Mouse (Mus musculus): Measurements from ENCODE around the gene Zbed3. TPM values are rescaled to one million over a fixed set of nuclear protein-coding genes. Genes with fewer than 3 reads are reported as not detected.

Gene Zbed3
- 24.6 TPM for polyA plus RNA-seq (2012; fragmentation: generic; extraction: Trizol)

DNA sequence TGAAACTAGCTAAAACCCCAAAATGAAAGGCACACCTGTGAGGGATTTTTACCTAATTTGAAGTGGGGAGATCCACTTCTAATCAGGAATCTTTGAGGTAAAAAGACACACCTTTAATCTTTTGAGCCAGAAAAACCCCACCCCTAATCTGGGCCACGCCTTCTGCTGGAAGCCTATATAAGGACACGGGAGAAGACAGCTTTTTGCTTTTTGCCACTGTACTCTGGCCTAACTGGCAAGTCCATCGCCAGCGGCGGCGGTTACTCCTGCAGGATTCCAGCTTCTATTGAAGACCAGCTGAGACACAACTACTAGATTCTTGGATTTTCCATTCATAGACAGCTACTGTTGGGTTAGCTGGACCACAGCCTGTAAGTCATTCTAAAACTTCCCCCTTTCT, at the start of gene Zbed3:
TSS of gene Zbed3 (plus strand) at position 213 of the 400 bp plus-strand sequence.
- Histone ChIP-seq H3K36me3 (ENCODE audit: control insufficient read depth, insufficient read depth) (no peaks in the 10 kb centered on the region), H3K4me3 (peak within 1 kb of the TSS; percentile 89), H3K4me2 (ENCODE audit: low read depth) (peak within 1 kb of the TSS; percentile 97), H3K27me3 (ENCODE audit: control insufficient read depth, insufficient read depth, insufficient read length) (no peaks in the 10 kb centered on the region), H3ac (ENCODE audit: control insufficient read depth, insufficient read length) (peak within 1 kb of the TSS; percentile 96), H3K79me2 (ENCODE audit: control insufficient read depth, insufficient read depth) (peaks cover 32% of the 10 kb centered on the region)
- TF ChIP-seq MYOG (IDR thresholded peaks at IDR 0.05; ENCODE audit: control insufficient read depth in 1 of 3, insufficient read depth in 1 of 3, insufficient read length in 2 of 3, low read depth in 2 of 3): no peak
- TF ChIP-seq MYOD1 (IDR thresholded peaks at IDR 0.05; ENCODE audit: control insufficient read depth in 1 of 3, insufficient read length in 2 of 3, low read depth in 2 of 3): no peak

DNA sequence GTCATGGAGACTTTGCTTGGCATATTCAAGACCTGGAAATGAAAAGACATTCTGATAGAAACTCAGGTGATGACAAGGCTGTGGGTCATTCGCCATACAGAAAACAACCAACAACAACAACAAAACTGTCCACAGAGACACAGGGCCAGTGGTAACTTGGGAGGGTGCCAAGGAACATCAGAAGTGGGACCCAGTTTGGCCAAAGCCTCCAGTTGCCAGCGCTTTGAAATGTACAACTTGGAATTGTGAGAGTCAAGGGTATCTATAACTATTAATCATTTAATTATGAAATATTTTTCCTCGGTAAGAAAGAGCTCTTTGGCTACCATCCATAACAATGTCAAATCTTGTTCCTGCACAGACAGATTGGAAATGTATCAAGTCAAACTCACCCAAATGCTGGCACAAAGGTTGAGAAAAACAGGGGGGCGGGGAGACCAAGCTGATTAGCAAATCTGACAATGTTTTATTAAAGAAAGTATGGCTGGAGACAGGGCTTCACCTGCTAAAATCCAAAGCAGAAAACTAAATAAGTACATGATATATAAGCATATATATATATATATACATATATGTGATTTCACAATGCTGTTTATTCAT, 44.9 kb upstream of the Zbed3 start:
- Histone ChIP-seq H3K27me3 (ENCODE audit: control insufficient read depth, insufficient read depth, insufficient read length) (peaks cover 3% of the 10 kb centered on the region), H3ac (ENCODE audit: control insufficient read depth, insufficient read length) (no peak overlapping the region), H3K4me3 (no peak overlapping the region), H3K4me2 (ENCODE audit: low read depth) (no peak overlapping the region), H3K79me2 (ENCODE audit: control insufficient read depth, insufficient read depth) (no peaks in the 10 kb centered on the region), H3K36me3 (ENCODE audit: control insufficient read depth, insufficient read depth) (no peaks in the 10 kb centered on the region)
- TF ChIP-seq POLR2A (IDR thresholded peaks at IDR 0.05; ENCODE audit: insufficient read length, low read depth) (no peak), MYOG (IDR thresholded peaks at IDR 0.05; ENCODE audit: control insufficient read depth in 1 of 3, insufficient read depth in 1 of 3, insufficient read length in 2 of 3, low read depth in 2 of 3) (no peak)

DNA sequence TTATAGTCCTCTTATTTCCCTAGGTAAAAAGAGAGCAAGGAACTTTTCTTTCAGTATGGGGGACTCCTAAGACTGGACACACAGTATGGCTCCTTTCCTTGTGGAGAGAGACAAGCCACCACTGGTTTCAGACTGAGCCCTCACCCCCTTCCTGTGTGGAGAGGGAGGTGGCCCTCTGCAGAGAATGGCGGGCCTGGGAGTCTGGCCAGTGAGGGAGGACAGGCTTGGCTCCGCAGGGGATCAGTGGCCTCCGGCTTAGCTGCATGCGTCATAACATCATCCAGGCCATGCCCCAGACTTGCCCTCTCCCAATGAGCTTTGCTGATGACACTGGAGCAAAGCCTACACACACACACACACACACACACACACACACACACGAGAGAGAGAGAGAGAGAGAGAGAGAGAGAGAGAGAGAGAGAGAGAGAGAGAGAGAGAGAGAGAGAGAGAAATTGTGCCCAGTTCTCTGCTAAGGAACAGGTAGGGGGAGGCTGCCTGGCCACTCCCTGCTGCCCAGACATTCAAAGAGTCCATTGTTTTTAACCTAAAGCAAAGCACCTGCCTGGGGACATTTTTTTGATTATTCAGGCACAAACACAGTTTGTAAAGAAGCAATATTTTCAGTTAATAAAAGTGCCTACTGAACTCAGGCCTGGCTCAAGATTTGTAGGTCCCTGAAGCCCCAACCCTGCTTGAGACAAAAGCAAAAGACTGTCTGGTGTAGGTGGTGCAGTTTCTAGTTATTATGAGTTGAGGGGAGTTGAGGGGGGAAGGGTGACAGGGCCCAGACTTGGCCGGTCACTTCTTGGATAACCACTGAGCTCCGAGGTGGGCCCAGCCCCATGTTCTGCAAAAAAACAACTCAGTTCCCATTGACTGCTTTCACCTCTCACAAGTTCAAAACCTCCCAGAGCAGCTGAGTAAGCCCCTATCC, 41.4 kb upstream of the Zbed3 start:
- Histone ChIP-seq H3K4me3 (no peak overlapping the region), H3K79me2 (ENCODE audit: control insufficient read depth, insufficient read depth) (no peaks in the 10 kb centered on the region), H3K4me2 (ENCODE audit: low read depth) (no peak overlapping the region), H3ac (ENCODE audit: control insufficient read depth, insufficient read length) (no peak overlapping the region), H3K36me3 (ENCODE audit: control insufficient read depth, insufficient read depth) (no peaks in the 10 kb centered on the region), H3K27me3 (ENCODE audit: control insufficient read depth, insufficient read depth, insufficient read length) (peaks cover 3% of the 10 kb centered on the region)
- no peak for TF ChIP-seq E2F4 (IDR thresholded peaks at IDR 0.05; ENCODE audit: insufficient read depth)
- no peak for TF ChIP-seq MYOD1 (IDR thresholded peaks at IDR 0.05; ENCODE audit: control insufficient read depth in 1 of 3, insufficient read length in 2 of 3, low read depth in 2 of 3)
- TF ChIP-seq REST (IDR thresholded peaks at IDR 0.05; ENCODE audit: insufficient read depth, insufficient read length): no peak
- TF ChIP-seq TCF3 (IDR thresholded peaks at IDR 0.05; ENCODE audit: insufficient read length, low read depth): no peak
- TF ChIP-seq MAX (IDR thresholded peaks at IDR 0.05; ENCODE audit: low read depth): no peak
- TF ChIP-seq POLR2AphosphoS2 (IDR thresholded peaks at IDR 0.05; ENCODE audit: insufficient read length, low read depth): no peak
- TF ChIP-seq MYOG (IDR thresholded peaks at IDR 0.05; ENCODE audit: control insufficient read depth in 1 of 3, insufficient read depth in 1 of 3, insufficient read length in 2 of 3, low read depth in 2 of 3): no peak
- no peak for TF ChIP-seq SRF (IDR thresholded peaks at IDR 0.05; ENCODE audit: control insufficient read depth, insufficient read length, low read depth)
- no peak for TF ChIP-seq TCF12 (IDR thresholded peaks at IDR 0.05; ENCODE audit: insufficient read depth, poor library complexity, severe bottlenecking)
- no peak for TF ChIP-seq CEBPB (IDR thresholded peaks at IDR 0.05; ENCODE audit: insufficient read depth, poor library complexity, severe bottlenecking)
- no peak for TF ChIP-seq USF1 (IDR thresholded peaks at IDR 0.05; ENCODE audit: low read depth)
- TF ChIP-seq POLR2A (IDR thresholded peaks at IDR 0.05; ENCODE audit: insufficient read length, low read depth): no peak

DNA sequence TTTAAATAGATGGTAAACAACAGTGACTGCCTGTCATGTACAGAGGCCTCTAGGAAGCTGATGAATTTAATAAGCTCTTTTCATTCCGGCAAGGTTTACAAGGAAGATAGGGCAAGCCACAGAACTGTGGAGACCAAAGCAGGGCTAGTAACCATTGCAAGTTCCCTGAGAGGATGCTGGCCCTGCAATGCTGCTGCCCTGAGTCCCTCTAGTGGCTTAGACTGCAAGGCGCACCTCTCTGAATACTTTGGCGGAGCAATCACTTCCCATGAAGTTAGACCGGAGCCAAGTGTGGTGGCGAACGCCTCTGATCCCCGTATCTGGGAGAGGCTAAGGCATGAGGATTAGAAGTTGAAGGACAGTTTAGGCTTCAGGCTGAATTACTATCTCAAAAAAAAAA, 36.4 kb upstream of the Zbed3 start:
- TF ChIP-seq POLR2A (IDR thresholded peaks at IDR 0.05; ENCODE audit: insufficient read length, low read depth) (no peak), TCF3 (IDR thresholded peaks at IDR 0.05; ENCODE audit: insufficient read length, low read depth) (no peak), USF1 (IDR thresholded peaks at IDR 0.05; ENCODE audit: low read depth) (no peak), REST (IDR thresholded peaks at IDR 0.05; ENCODE audit: insufficient read depth, insufficient read length) (no peak), POLR2AphosphoS2 (IDR thresholded peaks at IDR 0.05; ENCODE audit: insufficient read length, low read depth) (no peak)
- no peak overlapping the region for H3ac ChIP-seq (ENCODE audit: control insufficient read depth, insufficient read length)
- H3K36me3 ChIP-seq (ENCODE audit: control insufficient read depth, insufficient read depth): no peaks in the 10 kb centered on the region
- no peak overlapping the region for H3K4me3 ChIP-seq
- H3K4me2 ChIP-seq (ENCODE audit: low read depth): no peak overlapping the region
- no peaks in the 10 kb centered on the region for H3K79me2 ChIP-seq (ENCODE audit: control insufficient read depth, insufficient read depth)
- H3K27me3 ChIP-seq (ENCODE audit: control insufficient read depth, insufficient read depth, insufficient read length): peaks cover 4% of the 10 kb centered on the region

DNA sequence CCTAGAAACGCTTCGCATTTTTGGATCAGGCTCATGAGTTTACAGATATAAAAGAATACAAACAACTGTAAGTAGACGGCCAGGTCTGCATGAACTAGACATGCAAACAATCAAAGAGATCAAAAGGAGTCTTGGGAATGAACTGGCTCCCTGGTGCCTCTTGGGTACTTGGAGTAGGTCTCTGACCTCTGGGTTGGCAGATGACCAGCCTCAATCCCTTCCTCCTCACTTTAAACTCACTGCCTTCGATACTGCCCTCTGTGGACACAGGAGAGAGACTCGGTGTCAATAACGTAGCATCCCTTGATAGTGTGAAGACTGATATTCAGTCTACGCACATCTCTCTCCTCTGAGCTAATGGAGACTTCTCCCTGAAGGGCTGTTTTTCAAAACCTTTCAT, 35.4 kb upstream of the Zbed3 start:
- Histone ChIP-seq H3K4me3 (no peak overlapping the region), H3K4me2 (ENCODE audit: low read depth) (no peak overlapping the region), H3K36me3 (ENCODE audit: control insufficient read depth, insufficient read depth) (no peaks in the 10 kb centered on the region), H3K79me2 (ENCODE audit: control insufficient read depth, insufficient read depth) (no peaks in the 10 kb centered on the region), H3K27me3 (ENCODE audit: control insufficient read depth, insufficient read depth, insufficient read length) (peaks cover 4% of the 10 kb centered on the region), H3ac (ENCODE audit: control insufficient read depth, insufficient read length) (no peak overlapping the region)
- TF ChIP-seq POLR2A (IDR thresholded peaks at IDR 0.05; ENCODE audit: insufficient read length, low read depth) (no peak), REST (IDR thresholded peaks at IDR 0.05; ENCODE audit: insufficient read depth, insufficient read length) (no peak), MYOG (IDR thresholded peaks at IDR 0.05; ENCODE audit: control insufficient read depth in 1 of 3, insufficient read depth in 1 of 3, insufficient read length in 2 of 3, low read depth in 2 of 3) (no peak), MAX (IDR thresholded peaks at IDR 0.05; ENCODE audit: low read depth) (no peak), TCF12 (IDR thresholded peaks at IDR 0.05; ENCODE audit: insufficient read depth, poor library complexity, severe bottlenecking) (no peak), SRF (IDR thresholded peaks at IDR 0.05; ENCODE audit: control insufficient read depth, insufficient read length, low read depth) (no peak), POLR2AphosphoS2 (IDR thresholded peaks at IDR 0.05; ENCODE audit: insufficient read length, low read depth) (no peak), USF1 (IDR thresholded peaks at IDR 0.05; ENCODE audit: low read depth) (no peak), CEBPB (IDR thresholded peaks at IDR 0.05; ENCODE audit: insufficient read depth, poor library complexity, severe bottlenecking) (no peak), E2F4 (IDR thresholded peaks at IDR 0.05; ENCODE audit: insufficient read depth) (no peak), MYOD1 (IDR thresholded peaks at IDR 0.05; ENCODE audit: control insufficient read depth in 1 of 3, insufficient read length in 2 of 3, low read depth in 2 of 3) (no peak), TCF3 (IDR thresholded peaks at IDR 0.05; ENCODE audit: insufficient read length, low read depth) (no peak)

Measured in myocyte (in vitro differentiated cells).